Mouse (Mus musculus) ES-Bruce4 (cell line): ENCODE data around the gene Lmf2.

Experiments used
- CTCF ChIP-seq: IDR thresholded peaks from one replicate; pipeline ENCODE4 v1.8.1; 2011; ENCODE audit warnings: low read depth, low read length
- POLR2A ChIP-seq: IDR thresholded peaks from one replicate; pipeline ENCODE4 v1.8.1; 2011; ENCODE audit warnings: low read length; ENCODE audit not compliant: insufficient read depth

- TF ChIP-seq CTCF = no peak
- no peak for TF ChIP-seq POLR2A
These were observed 31.7 kb upstream of the Lmf2 start for GRCm38 (mm10) chr15:89387127-89387526.
